Mouse (Mus musculus) hindbrain, embryonic 16.5 days (tissue): ENCODE results near the gene Cmip. TPM values are rescaled to one million over a fixed set of nuclear protein-coding genes. Genes with fewer than 3 reads are reported as not detected.

Source experiments
- ATAC-seq: fragments of 200-750 bp; cut with Nextera tagmentation; 2 replicates; pipeline ENCODE4 v1.8.0; 2017; ENCODE audit warnings: moderate TSS enrichment, moderate library complexity
- H3K27ac ChIP-seq: fragments of 300-500 bp; sonication (generic); 2 replicates; pipeline ENCODE4 v1.5.1; 2014; ENCODE audit warnings: low read depth, mild to moderate bottlenecking, control low read depth, low read length, moderate library complexity
- H3K27me3 ChIP-seq: fragments of 300-500 bp; sonication (generic); replicated peaks from 2 replicates; pipeline ENCODE4 v1.6.1; 2014; ENCODE audit warnings: low read length; ENCODE audit not compliant: control insufficient read depth, insufficient read depth
- H3K36me3 ChIP-seq: fragments of 300-500 bp; sonication (generic); 2 replicates; pipeline ENCODE4 v1.6.1; 2014; ENCODE audit warnings: mild to moderate bottlenecking, low read length, moderate library complexity, mixed read lengths; ENCODE audit not compliant: control insufficient read depth, insufficient read depth
- H3K4me1 ChIP-seq: fragments of 300-500 bp; sonication (generic); 2 replicates; pipeline ENCODE4 v1.6.1; 2014; ENCODE audit warnings: low read depth, low read length; ENCODE audit not compliant: control insufficient read depth, insufficient read depth
- H3K4me2 ChIP-seq: fragments of 300-500 bp; sonication (generic); 2 replicates; pipeline ENCODE4 v1.6.1; 2014; ENCODE audit warnings: mild to moderate bottlenecking, low read length, control low read depth, moderate library complexity
- H3K4me3 ChIP-seq: fragments of 300-500 bp; sonication (generic); 2 replicates; pipeline ENCODE4 v1.5.1; 2014; ENCODE audit warnings: mild to moderate bottlenecking, low read length, control low read depth, moderate library complexity
- H3K9ac ChIP-seq: fragments of 300-500 bp; sonication (generic); 2 replicates; pipeline ENCODE4 v1.6.1; 2014; ENCODE audit warnings: low read depth, mild to moderate bottlenecking, control low read depth, low read length, moderate library complexity
- H3K9me3 ChIP-seq: fragments of 300-500 bp; sonication (generic); 2 replicates; pipeline ENCODE4 v1.6.1; 2014; ENCODE audit warnings: mild to moderate bottlenecking, low read length, moderate library complexity; ENCODE audit not compliant: control insufficient read depth
- WGBS: fragments of 180-500 bp; shearing (Covaris S2); extraction: QIAGEN DNeasy Blood & Tissue Kit; methylation state at CpG from one replicate; pipeline ENCODE4 v1.1.7; 2014; 5-methylcytosine and 5-hydroxymethylcytosine counted together
- polyA plus RNA-seq: library from polyadenylated mRNA; unstranded; fragments of >200 nt; fragmentation: Nextera tagmentation; extraction: Ambion mirVana; gene quantifications from 2 replicates; pipeline ENCODE4 v1.2.1, GENCODE M21; 2015

Cmip gene
- polyA plus RNA-seq, 1 experiment from 2014 or later: 143 TPM

- WGBS: 55% methylated on average over 9 of the region's 9 CpGs
- Histone ChIP-seq H3K9ac (no peak overlapping the region), H3K27ac (peak overlapping the region; percentile 37; the same call in 1 of the 2 replicates), H3K36me3 (peaks cover 31% of the 10 kb centered on the region), H3K4me1 (peaks cover 6% of the 10 kb centered on the region), H3K9me3 (no peaks in the 10 kb centered on the region), H3K4me2 (no peak overlapping the region), H3K4me3 (no peak overlapping the region), H3K27me3 (no peaks in the 10 kb centered on the region)
- ATAC-seq: peak; percentile 47; the same call in 1 of the 2 replicates
These were observed 194.2 kb downstream of the Cmip start for GRCm38 (mm10) chr8:117451072-117451471.

GRCm38 (mm10) chr8:117453974-117454373, 197.1 kb downstream of the Cmip start:
- Histone ChIP-seq H3K36me3 (peaks cover 27% of the 10 kb centered on the region), H3K27ac (peak overlapping the region; percentile 50), H3K4me3 (no peak overlapping the region), H3K9me3 (no peaks in the 10 kb centered on the region), H3K4me1 (peaks cover 3% of the 10 kb centered on the region), H3K4me2 (no peak overlapping the region), H3K9ac (no peak overlapping the region), H3K27me3 (no peaks in the 10 kb centered on the region)
- no peak for ATAC-seq
- 76% methylated on average over 6 of the region's 6 CpGs for WGBS

GRCm38 (mm10) chr8:117454516-117455116, 197.8 kb downstream of the Cmip start:
- Histone ChIP-seq H3K9ac (no peak overlapping the region), H3K36me3 (peaks cover 26% of the 10 kb centered on the region), H3K27me3 (no peaks in the 10 kb centered on the region), H3K4me2 (no peak overlapping the region), H3K4me3 (no peak overlapping the region), H3K27ac (peak overlapping the region; percentile 50; the same call in 1 of the 2 replicates), H3K9me3 (no peaks in the 10 kb centered on the region), H3K4me1 (peaks cover 3% of the 10 kb centered on the region)
- WGBS: 92% methylated on average over 14 of the region's 14 CpGs
- ATAC-seq: no peak

- Histone ChIP-seq H3K4me1 (no peaks in the 10 kb centered on the region; the same call in 1 of the 2 replicates), H3K27me3 (no peaks in the 10 kb centered on the region), H3K4me2 (no peak overlapping the region), H3K9ac (no peak overlapping the region), H3K27ac (no peak overlapping the region), H3K9me3 (no peaks in the 10 kb centered on the region), H3K36me3 (peaks cover 26% of the 10 kb centered on the region), H3K4me3 (no peak overlapping the region)
- no peak for ATAC-seq
- WGBS: 88% methylated on average over 6 of the region's 6 CpGs
These were observed 198.8 kb downstream of the Cmip start for GRCm38 (mm10) chr8:117455701-117456100.

- no peaks in the 10 kb centered on the region for H3K9me3 ChIP-seq
- WGBS: 62% methylated on average over 3 of the region's 5 CpGs
- H3K27me3 ChIP-seq: no peaks in the 10 kb centered on the region
- H3K36me3 ChIP-seq: peaks cover 15% of the 10 kb centered on the region
- H3K4me2 ChIP-seq: no peak overlapping the region
- H3K4me1 ChIP-seq: no peaks in the 10 kb centered on the region
- no peak overlapping the region for H3K9ac ChIP-seq
- ATAC-seq: no peak
- H3K4me3 ChIP-seq: no peak overlapping the region
- no peak overlapping the region for H3K27ac ChIP-seq
These were observed 201.6 kb downstream of the Cmip start for GRCm38 (mm10) chr8:117458440-117458839.

- H3K9me3 ChIP-seq: no peaks in the 10 kb centered on the region; the same call in 1 of the 2 replicates
- H3K9ac ChIP-seq: no peak overlapping the region
- no peak overlapping the region for H3K4me3 ChIP-seq
- no peak overlapping the region for H3K27ac ChIP-seq
- ATAC-seq: 0 out of 2 replicates have a peak, but pooled peaks have one; percentile 16
- H3K4me1 ChIP-seq: no peaks in the 10 kb centered on the region
- no peaks in the 10 kb centered on the region for H3K36me3 ChIP-seq
- 44% methylated on average over 11 of the region's 11 CpGs for WGBS
- H3K27me3 ChIP-seq: no peaks in the 10 kb centered on the region
- no peak overlapping the region for H3K4me2 ChIP-seq
These were observed 205.9 kb downstream of the Cmip start for GRCm38 (mm10) chr8:117462701-117463284.

- Histone ChIP-seq H3K9ac (no peak overlapping the region), H3K36me3 (no peaks in the 10 kb centered on the region), H3K27me3 (no peaks in the 10 kb centered on the region), H3K4me1 (peaks cover under 1% of the 10 kb centered on the region; the same call in 1 of the 2 replicates), H3K4me3 (no peak overlapping the region), H3K4me2 (no peak overlapping the region), H3K9me3 (no peaks in the 10 kb centered on the region; the same call in 1 of the 2 replicates), H3K27ac (no peak overlapping the region)
- ATAC-seq: no peak
- WGBS: 98% methylated on average over 6 of the region's 6 CpGs
These were observed 207.7 kb downstream of the Cmip start for GRCm38 (mm10) chr8:117464525-117464924.

- no peaks in the 10 kb centered on the region for H3K36me3 ChIP-seq
- no peak overlapping the region for H3K4me2 ChIP-seq
- no peak overlapping the region for H3K4me3 ChIP-seq
- peaks cover 7% of the 10 kb centered on the region for H3K4me1 ChIP-seq
- no peaks in the 10 kb centered on the region for H3K27me3 ChIP-seq
- no peaks in the 10 kb centered on the region; the same call in 1 of the 2 replicates for H3K9me3 ChIP-seq
- H3K27ac ChIP-seq: no peak overlapping the region
- 36% methylated on average over 5 of the region's 5 CpGs for WGBS
- peak; percentile 79 for ATAC-seq
- no peak overlapping the region for H3K9ac ChIP-seq
These were observed 208.4 kb downstream of the Cmip start for GRCm38 (mm10) chr8:117465250-117465649.

GRCm38 (mm10) chr8:117467466-117467865, 210.6 kb downstream of the Cmip start:
- H3K27me3 ChIP-seq: no peaks in the 10 kb centered on the region
- no peak overlapping the region for H3K9ac ChIP-seq
- ATAC-seq: no peak
- no peak overlapping the region for H3K4me3 ChIP-seq
- no peak overlapping the region for H3K4me2 ChIP-seq
- WGBS: 90% methylated on average over 10 of the region's 10 CpGs
- no peaks in the 10 kb centered on the region for H3K36me3 ChIP-seq
- no peak overlapping the region for H3K27ac ChIP-seq
- H3K4me1 ChIP-seq: peaks cover 14% of the 10 kb centered on the region
- H3K9me3 ChIP-seq: no peaks in the 10 kb centered on the region; the same call in 1 of the 2 replicates
